Mouse (Mus musculus): ENCODE results near the gene Kcnmb3.

DNA sequence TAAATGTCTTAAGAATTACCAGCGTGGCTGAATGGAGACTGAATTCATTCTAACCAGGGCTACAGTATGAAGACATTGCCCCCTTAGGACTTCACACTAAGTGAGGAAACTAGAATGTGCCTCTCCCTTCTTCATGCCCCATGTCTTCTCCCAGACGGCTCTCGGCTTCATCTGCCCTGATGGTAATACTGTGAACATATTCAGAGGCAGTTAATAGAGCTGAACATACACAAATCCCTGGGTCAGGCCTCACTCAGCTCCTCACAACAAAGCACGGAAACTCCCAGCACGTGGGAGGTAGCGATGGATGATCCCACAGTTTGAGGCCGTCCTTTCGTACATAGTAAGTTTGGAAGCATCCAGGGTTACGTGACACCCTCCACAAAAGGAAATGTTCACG lies 18.8 kb downstream of the Kcnmb3 start:
- TF ChIP-seq CTCF (IDR thresholded peaks at IDR 0.05; ENCODE audit: low read depth), result no peak
- TF ChIP-seq EP300 (IDR thresholded peaks at IDR 0.05; ENCODE audit: low read depth), result no peak

Measured in liver, embryonic 14.5 days (tissue).